Mouse (Mus musculus): ENCODE results near the gene Rpl10a. TPM values are rescaled to one million over a fixed set of nuclear protein-coding genes. Genes with fewer than 3 reads are reported as not detected.

Gene Rpl10a
- total RNA-seq, 2 experiments from 2014 or later = 342 TPM

DNA sequence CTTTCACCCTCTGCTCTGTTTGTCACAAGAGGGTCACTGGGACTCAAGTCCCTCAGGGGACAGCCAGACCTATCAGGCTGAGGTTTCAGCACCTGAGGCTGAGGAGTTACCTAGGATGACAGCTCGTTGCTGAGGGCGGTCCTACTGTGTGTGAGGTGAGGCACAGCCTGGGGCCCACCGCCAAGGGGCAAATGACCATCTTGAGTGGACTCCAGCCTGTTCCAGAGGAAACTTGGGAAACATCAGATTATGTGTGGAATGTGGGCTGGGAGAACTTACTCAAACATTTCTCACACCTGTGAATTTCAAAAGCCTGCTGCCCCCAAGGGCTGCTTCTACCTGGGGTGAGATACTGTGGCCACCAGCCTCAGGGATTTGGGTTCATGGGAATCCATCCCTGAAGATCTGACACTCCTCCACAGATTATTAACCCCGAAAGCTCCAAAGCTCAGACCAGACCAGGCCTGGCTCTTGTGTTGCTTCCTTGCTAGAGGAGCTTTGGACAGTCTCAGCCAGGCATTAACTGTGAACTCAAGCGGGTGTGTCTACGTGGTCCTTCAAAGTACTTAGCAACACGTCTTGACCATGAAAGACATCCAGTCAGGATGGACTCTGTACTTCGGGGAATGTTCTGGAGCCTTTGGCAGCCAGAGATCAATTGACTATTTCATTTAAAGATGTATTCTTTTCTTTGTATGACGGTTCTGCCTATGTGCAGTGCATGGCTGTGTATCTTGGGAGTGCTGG lies 32.4 kb downstream of the Rpl10a start:
- DNase-seq = no peak

DNA sequence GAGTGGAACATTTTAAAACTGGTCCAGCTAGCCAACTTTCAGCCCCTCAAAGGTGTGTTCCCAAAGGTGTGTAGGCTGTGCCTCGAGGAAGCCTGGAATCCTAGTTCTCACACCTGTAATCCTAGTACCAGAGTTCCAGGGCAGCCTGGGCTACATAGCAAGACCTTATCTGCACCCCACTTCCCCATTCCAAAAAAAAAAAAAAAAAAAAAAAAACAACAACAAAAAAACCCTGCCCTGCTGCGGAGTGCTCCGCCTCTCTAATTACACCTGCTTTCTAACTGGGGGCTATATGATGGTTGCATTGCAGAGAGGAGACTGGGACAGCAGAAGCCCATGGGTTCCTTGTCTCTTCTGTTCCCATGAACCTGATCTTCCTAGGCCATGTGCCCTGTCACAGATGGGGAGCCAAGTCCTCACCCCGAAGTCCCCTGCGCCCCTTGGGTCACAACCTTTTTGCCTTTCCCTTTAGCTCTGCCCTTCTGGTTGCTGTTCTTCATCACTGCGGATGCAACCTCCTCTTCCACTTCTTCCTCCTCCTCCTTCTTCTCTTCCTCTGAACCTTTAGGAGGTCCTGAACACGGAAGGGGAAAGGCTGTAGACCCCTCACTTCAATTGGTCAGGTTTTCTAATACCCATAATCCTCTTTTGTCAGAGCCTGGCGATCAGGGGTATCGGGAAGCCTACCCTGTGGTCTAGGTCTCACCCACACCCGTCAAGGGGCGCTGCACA lies 33.8 kb downstream of the Rpl10a start:
- DNase-seq = no peak

DNA sequence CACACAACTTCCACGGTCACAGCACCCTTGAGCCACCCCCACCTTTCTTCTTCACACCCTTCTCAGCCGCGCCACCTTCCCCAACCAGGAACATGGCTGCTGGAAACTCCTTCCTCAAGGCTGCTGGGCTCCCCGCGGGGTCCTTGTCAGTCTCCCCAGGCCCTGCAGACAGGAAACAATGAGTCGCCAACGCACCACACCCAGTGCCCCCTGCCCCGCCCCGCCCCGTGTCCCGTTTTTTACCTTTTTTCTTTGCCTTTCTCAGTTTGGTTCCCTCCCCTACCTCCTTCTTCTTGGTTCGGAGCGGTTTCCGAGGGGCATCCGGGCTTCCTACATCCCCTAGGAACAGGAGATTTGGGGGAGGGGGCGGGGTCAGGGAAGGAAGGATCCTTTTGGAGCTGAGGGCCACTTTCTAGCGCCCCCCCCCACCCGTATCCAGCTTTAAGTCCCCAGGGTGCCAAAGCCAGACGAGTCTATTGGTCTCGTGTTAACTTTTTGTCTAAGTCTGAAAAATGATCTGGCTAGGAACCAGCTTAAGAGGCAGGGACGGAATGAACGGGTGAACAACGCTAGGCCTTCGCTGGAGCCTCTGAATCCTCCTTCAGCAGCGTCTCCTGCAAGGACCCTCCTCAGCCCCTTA lies 34.5 kb downstream of the Rpl10a start:
- DNase-seq = no peak

DNA sequence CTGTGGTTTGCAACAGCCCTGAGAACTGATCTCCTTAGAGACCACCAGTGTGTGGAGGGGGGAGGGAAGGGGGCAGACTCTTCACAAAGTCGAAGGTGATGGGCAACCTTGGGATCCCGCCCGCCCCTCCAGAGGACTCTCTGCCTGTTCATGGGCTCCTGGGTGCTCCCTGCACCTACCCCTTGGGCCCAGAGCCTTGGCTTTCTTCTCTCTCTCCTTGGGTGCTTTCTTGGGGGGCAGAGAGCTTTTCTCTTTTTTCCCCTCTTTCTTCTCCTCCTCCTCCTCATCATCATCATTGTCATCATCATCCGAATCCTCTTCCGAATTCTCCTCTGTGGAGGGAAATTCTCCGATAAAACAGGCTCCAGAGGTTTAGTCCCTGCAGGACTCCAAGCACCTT lies 35.2 kb downstream of the Rpl10a start:
- no peak for DNase-seq

DNA sequence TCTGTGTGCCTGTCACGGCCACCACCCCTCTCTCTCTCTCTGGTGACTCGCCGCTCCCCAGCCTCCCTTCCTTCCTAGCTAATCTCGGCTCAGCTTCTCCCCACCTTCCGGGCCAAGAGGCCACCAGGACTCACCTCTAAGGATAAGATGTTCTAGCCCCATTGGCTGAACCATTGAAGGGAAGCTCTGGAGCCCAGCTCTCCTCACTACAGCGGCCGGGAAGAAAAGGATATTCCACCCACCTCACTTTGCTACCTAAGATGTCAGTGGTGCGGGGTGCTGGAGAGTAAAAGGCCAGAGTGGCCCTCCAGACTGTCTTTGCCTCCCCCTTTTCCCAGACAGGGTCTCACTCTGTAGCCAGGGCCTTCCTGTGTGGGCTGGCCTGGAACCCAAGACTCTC lies 36.9 kb downstream of the Rpl10a start, which contains the start of gene Tulp1:
Tulp1 (minus strand) TSS at position 101 of the 400 bp plus-strand sequence.
- no peak for DNase-seq

DNA sequence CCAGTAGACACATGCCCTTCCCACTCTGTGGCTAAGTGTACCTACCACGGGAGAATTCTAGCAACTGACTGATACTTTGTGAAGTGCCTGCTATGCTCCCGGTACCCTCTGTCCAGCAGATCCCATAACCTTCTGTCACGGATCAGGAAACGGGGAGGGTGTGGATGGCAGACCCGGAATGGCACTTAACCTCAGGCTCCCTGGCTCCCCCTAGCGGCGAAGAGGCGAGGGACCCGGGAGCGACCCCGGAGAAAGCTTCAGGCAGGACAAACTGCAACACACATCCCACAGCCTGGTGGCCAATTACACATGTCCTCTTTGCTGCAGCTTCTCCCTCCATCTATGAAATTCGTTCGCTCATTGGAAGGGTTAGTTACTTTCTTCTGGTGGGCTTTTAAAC lies 40.2 kb downstream of the Rpl10a start:
- DNase-seq = peak; percentile 49 to 62

DNA sequence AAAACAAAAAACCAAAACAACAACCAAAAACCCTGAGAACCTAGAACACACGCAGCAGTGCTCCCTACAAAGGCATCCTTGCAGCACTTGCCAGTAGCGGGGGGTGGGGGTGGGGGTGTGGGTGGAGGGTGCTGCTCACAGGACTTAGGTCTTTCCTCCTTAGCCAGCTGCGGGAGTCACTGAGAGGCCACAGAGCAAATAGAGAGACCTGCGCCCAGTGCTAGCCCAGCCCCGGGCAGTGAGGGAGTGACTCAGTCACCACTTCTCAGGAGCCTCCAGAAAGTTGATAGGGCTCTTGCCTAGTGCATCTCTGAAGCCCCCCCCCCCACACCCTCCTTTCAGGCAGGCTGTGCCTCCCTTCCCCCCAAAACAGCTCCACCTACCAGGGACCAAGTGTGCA lies 40.8 kb downstream of the Rpl10a start:
- DNase-seq = no peak

DNA sequence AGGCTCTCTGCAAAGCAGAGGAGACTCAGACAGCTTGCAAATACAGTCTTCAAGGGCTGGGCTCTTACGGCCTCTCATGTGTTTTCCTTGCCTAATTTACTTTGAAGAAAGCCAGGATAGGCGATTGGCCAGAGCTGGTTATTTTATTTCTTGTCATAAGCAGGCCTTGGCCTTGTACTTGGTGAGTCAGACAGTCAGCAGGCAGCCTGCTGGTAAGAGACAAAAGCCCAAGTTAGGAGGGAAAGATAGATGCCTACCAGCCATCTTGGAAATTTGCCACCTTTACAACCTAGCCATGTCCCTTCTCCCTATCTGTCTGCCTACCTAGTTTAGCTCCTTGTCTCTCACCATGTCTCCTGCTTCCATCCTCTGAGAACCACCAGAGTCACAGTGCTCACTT lies 43.0 kb downstream of the Rpl10a start:
- no peak for DNase-seq

DNA sequence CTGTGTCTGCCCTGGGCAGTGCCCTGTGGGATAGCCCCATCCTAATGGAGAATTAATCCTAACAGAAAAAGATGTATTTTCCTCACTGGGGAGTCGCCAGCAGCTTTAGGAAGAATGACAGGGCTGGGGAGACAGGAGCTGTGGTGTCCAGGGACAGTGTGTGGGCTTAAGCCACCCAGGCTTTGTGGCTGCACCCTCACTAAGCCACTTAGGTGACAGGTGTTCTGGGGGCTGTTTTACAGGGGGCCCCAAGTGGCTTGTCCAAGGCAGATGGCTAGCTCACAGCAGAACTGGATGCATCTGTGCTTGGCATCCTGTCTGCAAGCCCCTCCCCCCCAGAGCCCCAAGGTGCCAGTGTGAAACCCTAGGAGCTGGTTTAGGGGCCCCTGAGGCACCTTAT lies 43.7 kb downstream of the Rpl10a start:
- DNase-seq = no peak

DNA sequence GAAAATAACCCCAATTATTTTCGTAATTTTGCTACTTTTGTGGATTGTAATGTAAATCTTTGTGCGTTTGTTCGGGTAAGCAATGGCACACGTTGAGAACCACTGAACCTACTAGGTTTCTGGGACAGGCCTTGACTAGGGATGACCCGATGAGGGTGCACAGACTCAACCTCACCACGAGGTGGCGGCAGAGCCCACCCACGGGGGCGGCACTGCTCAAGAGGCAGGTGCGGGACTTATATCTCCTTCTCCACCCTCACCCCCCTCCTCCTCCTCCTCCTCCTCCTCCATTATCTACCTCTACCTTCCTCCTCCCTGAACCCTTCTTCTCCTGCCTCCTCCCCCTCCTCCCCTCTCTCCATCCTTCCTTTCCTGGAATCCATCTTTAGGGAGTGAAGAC lies 45.5 kb downstream of the Rpl10a start:
- DNase-seq = no peak

DNA sequence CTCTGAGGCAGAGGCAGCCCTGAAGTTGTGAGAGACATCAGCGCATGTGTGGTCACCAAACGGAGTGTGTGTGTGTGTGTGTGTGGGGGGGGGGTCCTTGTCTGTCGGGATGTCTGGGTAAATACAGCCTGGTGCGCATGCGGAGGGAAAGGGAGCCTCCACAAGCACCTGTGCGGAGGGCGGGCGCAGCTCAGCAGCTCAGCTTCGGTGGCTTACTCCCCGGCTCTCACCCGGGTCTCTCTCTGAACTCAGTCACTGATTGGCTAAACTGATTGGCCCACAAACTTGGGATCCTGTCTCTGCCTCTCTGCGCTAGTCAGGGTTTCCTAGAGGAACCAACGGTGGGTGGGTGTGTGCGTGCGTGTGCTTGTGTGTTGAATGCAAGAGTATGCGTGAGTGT lies 46.2 kb downstream of the Rpl10a start:
- DNase-seq = no peak

DNA sequence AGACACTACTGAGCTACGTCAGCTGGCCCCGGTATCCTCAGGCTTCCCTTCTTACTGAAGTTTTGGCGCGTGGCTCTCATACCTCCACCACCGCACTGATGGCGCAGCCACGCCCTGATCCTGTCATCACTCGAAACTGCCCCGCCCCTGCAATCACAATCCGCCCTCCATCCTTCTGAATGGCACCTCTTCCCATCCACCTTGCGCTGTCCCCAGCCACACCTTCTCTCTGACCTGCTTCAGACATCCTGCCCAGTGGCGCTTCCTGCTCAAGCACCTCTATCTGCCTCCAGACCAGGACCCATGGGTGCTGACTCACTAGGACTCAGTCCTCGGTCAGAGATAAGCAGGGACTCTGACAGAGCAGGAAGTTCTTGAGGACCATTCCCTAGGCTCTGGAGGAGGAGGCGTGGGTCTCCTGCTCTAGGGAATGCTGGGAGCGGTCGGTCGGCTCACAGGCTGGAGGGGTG lies 47.4 kb downstream of the Rpl10a start:
- no peak for DNase-seq

DNA sequence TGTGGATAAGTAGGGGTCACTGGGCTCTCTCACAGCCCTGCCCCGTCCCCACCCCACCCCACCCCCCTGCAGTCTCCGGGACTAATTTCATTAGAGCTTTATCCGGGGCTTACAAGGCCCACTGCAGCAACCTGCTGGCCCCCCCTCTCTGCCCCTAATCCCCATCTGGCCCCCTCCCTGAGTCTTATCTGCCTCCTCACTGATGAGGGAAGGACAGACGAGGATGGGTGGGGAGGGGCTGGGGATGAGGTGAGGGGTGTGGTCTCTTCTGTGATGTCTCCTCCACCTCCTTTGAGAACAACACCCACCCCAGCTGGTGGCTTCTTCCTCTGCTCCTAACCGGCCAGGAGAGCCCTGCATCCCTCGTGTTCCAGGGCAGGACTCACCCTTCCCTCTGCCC lies 52.0 kb downstream of the Rpl10a start:
- no peak for DNase-seq

Other genes starting within 250 kb of the Rpl10a start
- 1 to 10 TPM; 1.0 to 1.5 TPM for gene Tcp11, start 247.8 kb upstream of the Rpl10a start, total RNA-seq (2021)
- gene Scube3, start 186.3 kb upstream of the Rpl10a start, total RNA-seq (2021) = 1 to 10 TPM in 1 of 2 experiments, under 1 TPM in 1; 0.96 to 1.0 TPM
- 100 to 1,000 TPM; 101 to 112 TPM for gene Zfp523, start 151.3 kb upstream of the Rpl10a start, total RNA-seq (2021)
- gene Def6, start 120.7 kb upstream of the Rpl10a start, total RNA-seq (2021) = 1 to 10 TPM; 2.1 to 3.4 TPM
- gene Ppard, start 95.8 kb upstream of the Rpl10a start, total RNA-seq (2021) = 10 to 100 TPM; 22.8 to 30.3 TPM
- gene Fance, start 15.0 kb upstream of the Rpl10a start, total RNA-seq (2021) = 10 to 100 TPM; 25.2 to 27.9 TPM
- 1 to 10 TPM; 1.7 to 3.7 TPM for gene Tead3, start 22.3 kb downstream of the Rpl10a start, total RNA-seq (2021)
- gene Tulp1, start 36.8 kb downstream of the Rpl10a start, total RNA-seq (2021) = not detected
- gene Fkbp5, start 189.1 kb downstream of the Rpl10a start, total RNA-seq (2021) = 10 to 100 TPM; 67.0 to 92.3 TPM
- not detected for gene Armc12, start 202.3 kb downstream of the Rpl10a start, total RNA-seq (2021)
- gene Clpsl2, start 220.9 kb downstream of the Rpl10a start, total RNA-seq (2021) = not detected
- not detected for gene Clps, start 232.3 kb downstream of the Rpl10a start, total RNA-seq (2021)
- 1 to 10 TPM; 3.6 to 4.0 TPM for gene Lhfpl5, start 247.2 kb downstream of the Rpl10a start, total RNA-seq (2021)

All from layer of hippocampus, postnatal 36 days (tissue).